Mouse (Mus musculus) cerebellum, postnatal 10 days (tissue): ENCODE measurements around the gene Grid2.

Source experiments
- DNase-seq, 2 experiments: peaks; one replicate each; pipeline ENCODE4 v3.0.0; 2021; ENCODE audit warnings: mixed read lengths in 2 of 2

Grid2 gene

GRCm38 (mm10) chr6:64617417-64618135 is 1361.9 kb downstream of the Grid2 start:
- DNase-seq: no peak

- DNase-seq: peak; percentile 36 to 39
These were observed 1367.7 kb downstream of the Grid2 start for GRCm38 (mm10) chr6:64623404-64623803.

GRCm38 (mm10) chr6:64647661-64648060 is 1392.0 kb downstream of the Grid2 start:
- DNase-seq: no peak

GRCm38 (mm10) chr6:64648196-64648595 is 1392.5 kb downstream of the Grid2 start:
- DNase-seq: no peak

GRCm38 (mm10) chr6:64649296-64650226 is 1393.9 kb downstream of the Grid2 start:
- peak; percentile 81 to 89 for DNase-seq

- DNase-seq: peak in 1 of 2 experiments; percentile 33
These were observed 1395.1 kb downstream of the Grid2 start for GRCm38 (mm10) chr6:64650765-64651164.

- no peak for DNase-seq
These were observed 1415.3 kb downstream of the Grid2 start for GRCm38 (mm10) chr6:64671010-64671409.

- no peak for DNase-seq
These were observed 1423.1 kb downstream of the Grid2 start for GRCm38 (mm10) chr6:64678815-64679214.

GRCm38 (mm10) chr6:64683974-64684373 is 1428.3 kb downstream of the Grid2 start:
- DNase-seq: peak; percentile 79 to 82

GRCm38 (mm10) chr6:64684973-64685372 is 1429.3 kb downstream of the Grid2 start:
- DNase-seq: peak; percentile 78 to 83

- DNase-seq: peak; percentile 50 to 52
These were observed 1432.7 kb downstream of the Grid2 start for GRCm38 (mm10) chr6:64688181-64688944.

- DNase-seq: no peak
These were observed 1439.0 kb downstream of the Grid2 start for GRCm38 (mm10) chr6:64694688-64695087.

- peak; percentile 57 to 62 for DNase-seq
These were observed 1448.0 kb downstream of the Grid2 start for GRCm38 (mm10) chr6:64703659-64704058.

- peak; percentile 70 to 75 for DNase-seq
These were observed 1472.2 kb downstream of the Grid2 start for GRCm38 (mm10) chr6:64727751-64728403.

GRCm38 (mm10) chr6:64728499-64729198 is 1473.0 kb downstream of the Grid2 start, which contains the start of gene Atoh1:
Atoh1 (plus strand) TSS chr6:64729125.
- DNase-seq: peak; percentile 77 to 86

- peak; percentile 53 to 59 for DNase-seq
These were observed 1473.7 kb downstream of the Grid2 start for GRCm38 (mm10) chr6:64729231-64730011.

- peak; percentile 44 to 50 for DNase-seq
These were observed 1474.4 kb downstream of the Grid2 start for GRCm38 (mm10) chr6:64730030-64730429.

GRCm38 (mm10) chr6:64730506-64731020 is 1474.9 kb downstream of the Grid2 start:
- peak in 1 of 2 experiments; percentile 22 for DNase-seq

- DNase-seq: no peak
These were observed 1475.5 kb downstream of the Grid2 start for GRCm38 (mm10) chr6:64731126-64731525.

GRCm38 (mm10) chr6:64731621-64732320 is 1476.1 kb downstream of the Grid2 start:
- no peak for DNase-seq
